Mouse (Mus musculus) kidney, adult 2 months (tissue): Measurements from ENCODE around the gene Sqstm1. TPM values are rescaled to one million over a fixed set of nuclear protein-coding genes. Genes with fewer than 3 reads are reported as not detected.
A peak's percentile ranks its signal among the peaks of the same experiment; 100 is the strongest.

Source experiments
- DNase-seq: peaks from one replicate; pipeline ENCODE4 v3.0.0; 2021
- H3K27ac ChIP-seq: fragments of 200-500 bp; 2 replicates; pipeline ENCODE4 v1.5.1; 2012; ENCODE audit warnings: low read depth, low read length, control low read depth, inconsistent platforms; ENCODE audit not compliant: insufficient read depth
- H3K27me3 ChIP-seq: fragments of 200-500 bp; replicated peaks from 2 replicates; pipeline ENCODE4 v1.6.1; 2012; ENCODE audit warnings: mild to moderate bottlenecking, moderate library complexity, low read length, inconsistent platforms; ENCODE audit not compliant: control insufficient read depth, insufficient read depth
- H3K36me3 ChIP-seq: fragments of 200-500 bp; 2 replicates; pipeline ENCODE4 v1.6.1; 2012; ENCODE audit warnings: mild to moderate bottlenecking, moderate library complexity, low read length, inconsistent platforms; ENCODE audit not compliant: control insufficient read depth, insufficient read depth
- H3K4me1 ChIP-seq: fragments of 200-500 bp; 2 replicates; pipeline ENCODE4 v1.6.1; 2011; ENCODE audit warnings: low read length; ENCODE audit not compliant: control insufficient read depth, insufficient read depth
- H3K4me3 ChIP-seq: fragments of 200-500 bp; 2 replicates; pipeline ENCODE4 v1.5.1; 2011; ENCODE audit warnings: mild to moderate bottlenecking, low read depth, low read length, control low read depth; ENCODE audit not compliant: insufficient read depth
- CTCF ChIP-seq: fragments of 200-500 bp; conservative IDR thresholded peaks from 2 replicates; pipeline ENCODE4 v1.5.1; 2011; ENCODE audit warnings: low read depth, mild to moderate bottlenecking, control low read depth, low read length, moderate library complexity, mixed read lengths; ENCODE audit not compliant: insufficient read depth, insufficient read length
- POLR2A ChIP-seq: fragments of 200-500 bp; IDR thresholded peaks from one replicate; pipeline ENCODE4 v1.6.1; 2011; ENCODE audit warnings: low read depth, low read length, control low read depth
- WGBS: fragments of 180-500 bp; shearing (Covaris S2); methylation state at CpG from one replicate; pipeline ENCODE4 v1.1.7; 2018; 5-methylcytosine and 5-hydroxymethylcytosine counted together
- polyA plus RNA-seq: library from polyadenylated mRNA; depleted of rRNA; stranded (reverse); fragments of >200 nt; gene quantifications from 2 replicates; pipeline ENCODE4 v1.2.3, GENCODE M21; 2012

Gene Sqstm1
- polyA plus RNA-seq, 1 experiment = 337 TPM

GRCm38 (mm10) chr11:50188682-50189081 lies 21.9 kb downstream of the Sqstm1 start:
- TF ChIP-seq POLR2A (no peak), CTCF (no peak)
- Histone ChIP-seq H3K4me3 (peak overlapping the region; percentile 3; the same call in 1 of the 2 replicates), H3K36me3 (no peaks in the 10 kb centered on the region), H3K27ac (0 out of 2 replicates have a peak overlapping the region, but pooled peaks have one; percentile 12), H3K4me1 (peaks cover 17% of the 10 kb centered on the region), H3K27me3 (no peaks in the 10 kb centered on the region)
- peak; percentile 39 for DNase-seq
- WGBS = 44% methylated on average over 7 of the region's 7 CpGs

DNA sequence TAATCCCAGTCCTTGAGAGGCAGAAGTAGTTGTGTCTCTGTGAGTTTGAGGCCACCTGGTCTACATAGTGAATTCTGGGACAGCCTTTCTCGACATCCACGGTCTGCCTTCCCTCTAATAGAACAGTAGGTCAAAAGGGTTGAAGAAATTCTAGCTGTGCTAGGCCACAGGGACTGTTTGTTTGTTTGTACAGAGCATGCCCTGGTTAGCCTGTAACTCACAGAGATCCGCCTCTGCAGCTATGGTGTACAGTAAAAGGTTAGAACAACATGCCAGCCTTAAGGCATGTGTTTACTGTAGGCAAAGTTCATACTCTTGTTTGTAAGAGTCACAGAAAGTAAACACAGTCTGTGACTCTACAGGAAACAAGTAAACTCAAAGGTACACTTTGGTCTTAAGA lies 25.8 kb downstream of the Sqstm1 start:
- TF ChIP-seq CTCF = no peak
- no peak for TF ChIP-seq POLR2A
- WGBS = 21% methylated on average over 3 of the region's 3 CpGs
- DNase-seq = peak; percentile 77
- Histone ChIP-seq H3K4me3 (no peak overlapping the region), H3K27me3 (no peaks in the 10 kb centered on the region), H3K36me3 (no peaks in the 10 kb centered on the region), H3K4me1 (peaks cover 22% of the 10 kb centered on the region), H3K27ac (peak overlapping the region; percentile 81)

DNA sequence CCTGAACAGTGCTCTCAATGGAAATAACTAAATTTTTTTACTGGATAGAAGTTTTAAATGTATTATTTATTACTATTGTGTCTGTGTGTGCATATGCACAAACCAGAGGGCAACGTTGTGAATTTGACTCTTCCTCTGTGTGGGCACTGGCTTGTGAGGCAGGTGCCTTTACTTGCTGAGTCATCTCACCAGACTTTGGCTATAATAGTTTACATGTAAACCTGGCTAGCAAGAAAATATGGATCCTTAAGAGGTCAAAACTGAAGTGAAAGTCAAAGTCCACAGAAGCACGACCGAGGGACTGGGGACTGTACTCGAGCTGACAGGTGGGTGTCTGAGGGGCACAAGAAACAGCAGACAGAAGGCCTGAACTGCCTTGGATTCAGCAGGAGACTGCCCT lies 27.9 kb downstream of the Sqstm1 start:
- peak; percentile 67 for DNase-seq
- Histone ChIP-seq H3K4me1 (peaks cover 34% of the 10 kb centered on the region), H3K27me3 (no peaks in the 10 kb centered on the region), H3K4me3 (no peak overlapping the region), H3K36me3 (no peaks in the 10 kb centered on the region), H3K27ac (peak overlapping the region; percentile 36; the same call in 1 of the 2 replicates)
- WGBS = 42% methylated on average over 4 of the region's 4 CpGs
- no peak for TF ChIP-seq POLR2A
- no peak for TF ChIP-seq CTCF

DNA sequence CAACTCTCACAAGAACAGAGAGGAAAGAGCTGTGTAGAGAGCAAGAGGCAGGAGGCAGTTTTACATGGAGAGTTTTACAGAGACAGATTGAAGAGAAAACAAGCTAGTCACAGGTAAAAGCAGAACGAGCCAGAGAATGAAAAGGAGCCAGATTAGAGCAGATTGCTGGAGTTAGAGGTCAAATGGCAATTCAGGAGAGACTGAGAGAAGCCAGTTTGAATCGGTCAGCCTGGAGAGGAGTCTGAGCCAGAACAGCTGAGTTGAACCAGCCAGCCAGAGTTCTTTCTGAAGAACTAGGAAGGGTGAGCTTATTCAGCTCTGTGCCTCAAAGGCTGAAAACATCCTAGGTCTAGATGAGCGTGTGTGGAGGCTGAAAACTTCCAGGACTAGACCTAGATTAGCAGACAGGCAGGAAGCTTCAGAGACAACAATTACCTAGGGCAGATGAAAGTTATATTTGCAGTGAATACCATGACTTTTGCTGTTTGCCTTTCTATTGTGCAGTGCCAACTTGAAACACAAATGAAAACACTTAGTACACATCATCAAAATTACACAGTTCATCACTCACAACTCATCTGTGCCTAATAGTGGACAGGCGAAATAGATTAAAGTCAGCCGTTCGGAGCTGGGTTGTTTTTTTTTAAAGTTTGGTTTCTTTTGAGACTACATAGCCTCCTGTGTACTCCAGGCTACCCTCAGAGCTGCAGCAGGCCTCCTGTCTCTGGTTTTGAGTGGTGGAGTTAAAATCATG lies 30.0 kb downstream of the Sqstm1 start:
- Histone ChIP-seq H3K4me1 (peaks cover 41% of the 10 kb centered on the region), H3K27me3 (no peaks in the 10 kb centered on the region), H3K36me3 (no peaks in the 10 kb centered on the region), H3K27ac (peak overlapping the region; percentile 37; the same call in 1 of the 2 replicates), H3K4me3 (no peak overlapping the region)
- 57% methylated on average over 6 of the region's 6 CpGs for WGBS
- peak; percentile 56 for DNase-seq
- TF ChIP-seq CTCF (no peak), POLR2A (no peak)

GRCm38 (mm10) chr11:50178532-50179488 lies 31.8 kb downstream of the Sqstm1 start:
- Histone ChIP-seq H3K27ac (peak overlapping the region; percentile 74), H3K36me3 (no peaks in the 10 kb centered on the region), H3K4me3 (no peak overlapping the region), H3K4me1 (peaks cover 38% of the 10 kb centered on the region), H3K27me3 (no peaks in the 10 kb centered on the region)
- no peak for TF ChIP-seq CTCF
- no peak for TF ChIP-seq POLR2A
- 55% methylated on average over 5 of the region's 5 CpGs for WGBS
- peak; percentile 62 for DNase-seq

DNA sequence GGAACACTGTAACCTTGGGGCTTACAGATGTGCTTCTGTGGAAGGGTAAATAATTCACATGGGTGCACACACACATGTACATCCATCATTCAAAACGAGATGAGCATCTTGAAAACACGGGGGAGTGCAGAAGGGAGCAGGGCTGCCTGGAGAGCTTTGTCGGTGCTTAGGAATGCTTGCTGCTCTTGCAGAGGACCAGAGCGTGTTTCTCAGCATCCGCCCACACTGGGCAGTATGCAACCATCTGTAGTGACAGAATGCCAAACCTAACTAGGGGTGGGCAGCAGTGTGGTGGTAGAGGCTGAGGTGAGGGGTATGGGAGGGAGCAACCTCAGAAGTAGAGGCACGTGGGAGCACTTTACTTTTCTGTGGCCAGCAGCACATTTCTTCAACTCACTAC lies 33.5 kb downstream of the Sqstm1 start:
- Histone ChIP-seq H3K36me3 (no peaks in the 10 kb centered on the region), H3K27ac (peak overlapping the region; percentile 48; the same call in 1 of the 2 replicates), H3K4me3 (no peak overlapping the region), H3K27me3 (no peaks in the 10 kb centered on the region), H3K4me1 (peaks cover 25% of the 10 kb centered on the region)
- 51% methylated on average over 6 of the region's 6 CpGs for WGBS
- TF ChIP-seq POLR2A = no peak
- no peak for TF ChIP-seq CTCF
- no peak for DNase-seq
